Mouse (Mus musculus) G1E (cell line): Measurements from ENCODE around the gene Psmb5.

Source experiments
- CTCF ChIP-seq: IDR thresholded peaks from 2 replicates; pipeline ENCODE4 v1.5.1; 2012; ENCODE audit warnings: low read depth, low read length, inconsistent platforms, mixed read lengths
- GATA1 ChIP-seq: IDR thresholded peaks from 2 replicates; pipeline ENCODE4 v1.6.1; 2012; ENCODE audit warnings: borderline replicate concordance, low read length, inconsistent platforms, mixed read lengths
- POLR2AphosphoS5 ChIP-seq: IDR thresholded peaks from 2 replicates; pipeline ENCODE4 v1.6.1; 2012; ENCODE audit warnings: low read depth, low read length, inconsistent platforms; ENCODE audit not compliant: insufficient replicate concordance

DNA sequence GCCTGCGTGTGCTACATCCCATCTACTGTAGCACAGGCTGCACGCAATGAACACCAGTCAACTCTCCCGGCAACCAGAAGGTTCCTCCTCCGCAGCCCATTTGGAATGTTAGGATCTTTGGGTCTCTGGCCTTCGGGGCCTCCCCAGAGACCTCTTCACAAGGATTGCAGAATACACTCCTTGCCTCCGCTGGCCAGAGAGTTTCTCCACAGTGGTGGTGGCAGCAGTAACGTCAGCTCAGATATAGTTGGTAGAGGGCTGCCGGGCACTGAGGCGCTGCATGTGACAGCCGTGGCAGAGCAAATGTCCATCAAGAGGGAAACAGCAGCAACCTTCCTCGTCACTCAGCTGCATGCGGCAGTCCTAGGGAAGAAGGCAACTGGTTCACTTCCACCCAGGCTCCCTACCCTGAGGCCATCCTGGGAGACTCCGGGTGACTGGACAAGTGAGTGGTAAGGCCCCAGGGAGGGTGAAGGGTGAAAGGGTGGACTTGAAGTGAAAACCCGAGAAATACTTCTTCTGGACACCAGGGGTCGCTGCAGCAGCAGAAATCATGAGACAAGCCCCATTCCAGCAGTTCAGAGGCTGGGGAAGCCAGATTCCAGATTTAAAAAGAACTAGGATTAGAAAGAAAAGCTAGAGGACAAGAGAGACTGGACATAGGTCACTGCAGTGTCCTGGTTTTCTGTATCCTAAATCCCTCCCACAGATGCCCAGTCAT is 49.0 kb downstream of the Psmb5 start:
- TF ChIP-seq CTCF (peak; percentile 45), POLR2AphosphoS5 (no peak), GATA1 (no peak)
